Mouse (Mus musculus) E14TG2a.4 (cell line): ENCODE results near the gene Glg1.
"Not testable (repeated sequence)": the region's sequence is repeated elsewhere in the genome, so short reads cannot be mapped to it uniquely, and the experiment has no call there.

ENCODE experiments used
- H3K27me3 ChIP-seq: 2 replicates; pipeline ENCODE4 v1.6.1; 2014; ENCODE audit warnings: low read length, control low read depth; ENCODE audit not compliant: insufficient read depth
- H3K36me3 ChIP-seq: 2 replicates; pipeline ENCODE4 v1.6.1; 2014; ENCODE audit warnings: low read length, control low read depth; ENCODE audit not compliant: insufficient read depth
- H3K4me1 ChIP-seq: replicated peaks from 2 replicates; pipeline ENCODE4 v1.6.1; 2014; ENCODE audit warnings: low read depth, low read length, control low read depth
- H3K4me3 ChIP-seq: replicated peaks from 2 replicates; pipeline ENCODE4 v1.5.1; 2014; ENCODE audit warnings: mild to moderate bottlenecking, low read length
- H3K9me3 ChIP-seq: 2 replicates; pipeline ENCODE4 v1.6.1; 2014; ENCODE audit warnings: low read length, control low read depth
- CTCF ChIP-seq: conservative IDR thresholded peaks from 2 replicates; pipeline ENCODE4 v1.5.1; 2014; ENCODE audit warnings: low read length
- NANOG ChIP-seq: IDR thresholded peaks from 2 replicates; pipeline ENCODE4 v1.6.1; 2014; ENCODE audit warnings: borderline replicate concordance, low read length, mixed read lengths
- POU5F1 ChIP-seq: IDR thresholded peaks from 2 replicates; pipeline ENCODE4 v1.6.1; 2014; ENCODE audit warnings: low read length, borderline replicate concordance

Gene Glg1

GRCm38 (mm10) chr8:111298011-111298410 is 39.0 kb upstream of the Glg1 start:
- H3K4me3 ChIP-seq = 0 out of 2 replicates have a peak overlapping the region, but pooled peaks have one; percentile 95
- peaks cover 46% of the 10 kb centered on the region for H3K4me1 ChIP-seq
- H3K9me3 ChIP-seq = no peaks in the 10 kb centered on the region
- H3K27me3 ChIP-seq = no peaks in the 10 kb centered on the region
- TF ChIP-seq NANOG (no peak), CTCF (no peak), POU5F1 (no peak)
- H3K36me3 ChIP-seq = peaks cover 45% of the 10 kb centered on the region

DNA sequence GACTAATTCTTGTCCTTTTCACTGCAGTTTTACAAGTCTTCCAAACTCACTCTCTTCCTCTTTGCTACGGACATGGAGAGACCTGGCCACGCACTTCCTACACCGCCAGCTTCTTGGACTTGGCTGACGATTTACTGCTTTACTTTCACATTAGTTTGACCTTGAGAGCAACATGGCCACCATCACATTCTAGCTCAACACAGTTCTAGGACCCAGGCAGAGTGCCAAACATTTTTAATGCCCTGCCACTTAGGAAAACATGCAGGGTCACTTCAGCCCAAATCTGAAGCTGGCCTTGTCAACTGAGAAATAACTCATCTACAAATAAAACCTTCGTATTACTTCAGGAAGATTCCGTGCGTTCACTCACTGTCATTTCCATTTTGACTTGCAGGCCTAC is 32.7 kb upstream of the Glg1 start:
- Histone ChIP-seq H3K9me3 (no peaks in the 10 kb centered on the region), H3K27me3 (no peaks in the 10 kb centered on the region)
- no peak for TF ChIP-seq NANOG
- TF ChIP-seq CTCF = no peak
- TF ChIP-seq POU5F1 = no peak

DNA sequence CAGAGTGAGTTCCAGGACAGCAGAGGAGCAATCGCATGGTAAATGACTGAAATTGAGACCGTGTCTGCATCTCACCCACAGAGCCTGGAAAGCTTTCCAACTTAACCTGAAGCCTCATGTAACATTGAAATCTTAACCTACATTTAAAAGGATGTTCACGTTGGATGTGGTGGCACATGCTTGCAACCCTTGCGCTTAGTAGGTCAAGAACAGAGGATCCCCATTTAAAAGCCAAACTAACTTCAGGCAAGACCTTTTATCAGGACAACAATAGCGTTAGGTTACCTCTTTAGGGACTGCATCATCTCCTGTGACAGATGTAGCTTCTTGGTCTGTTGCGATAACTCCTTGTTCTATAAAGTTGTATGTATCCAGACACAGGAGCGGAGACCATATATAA is 31.6 kb upstream of the Glg1 start:
- Histone ChIP-seq H3K36me3 (peaks cover 97% of the 10 kb centered on the region), H3K4me1 (peaks cover 38% of the 10 kb centered on the region), H3K27me3 (no peaks in the 10 kb centered on the region), H3K4me3 (no peak overlapping the region), H3K9me3 (no peaks in the 10 kb centered on the region)
- TF ChIP-seq CTCF = no peak
- no peak for TF ChIP-seq POU5F1
- no peak for TF ChIP-seq NANOG

More for the DNA sequence above, 32.7 kb upstream of the Glg1 start:
- H3K4me1 ChIP-seq = peaks cover 42% of the 10 kb centered on the region
- H3K36me3 ChIP-seq = peaks cover 96% of the 10 kb centered on the region
- no peak overlapping the region for H3K4me3 ChIP-seq

- Histone ChIP-seq H3K4me3 (no peak overlapping the region), H3K36me3 (peaks cover 96% of the 10 kb centered on the region), H3K9me3 (no peaks in the 10 kb centered on the region), H3K27me3 (no peaks in the 10 kb centered on the region), H3K4me1 (peaks cover 40% of the 10 kb centered on the region)
- TF ChIP-seq POU5F1 = no peak
- no peak for TF ChIP-seq NANOG
- TF ChIP-seq CTCF = no peak
Observed at GRCm38 (mm10) chr8:111285603-111286002, 26.6 kb upstream of the Glg1 start.

GRCm38 (mm10) chr8:111282093-111282492 is 23.1 kb upstream of the Glg1 start:
- Histone ChIP-seq H3K36me3 (peaks cover 96% of the 10 kb centered on the region), H3K9me3 (no peaks in the 10 kb centered on the region), H3K4me3 (no peak overlapping the region), H3K27me3 (no peaks in the 10 kb centered on the region), H3K4me1 (peaks cover 32% of the 10 kb centered on the region)
- TF ChIP-seq POU5F1 (no peak), CTCF (no peak), NANOG (no peak)

DNA sequence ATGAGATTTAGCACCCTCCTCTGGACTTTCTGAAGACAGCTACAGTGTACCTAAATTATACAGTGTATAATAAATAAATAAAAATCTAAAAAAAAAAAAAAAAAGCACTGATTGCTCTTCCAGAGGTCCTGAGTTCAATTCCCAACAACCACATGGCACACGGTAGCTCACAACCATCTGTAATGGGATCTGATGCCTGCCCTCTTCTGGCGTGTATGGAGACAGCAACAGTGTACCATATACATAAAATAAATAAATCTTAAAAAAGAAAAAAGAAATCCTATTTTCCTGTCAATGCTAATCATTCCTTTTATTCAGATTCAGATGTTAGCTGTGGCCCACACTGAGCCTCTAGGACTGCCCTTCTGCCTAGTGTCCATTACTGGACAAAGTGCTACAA is 9.3 kb upstream of the Glg1 start:
- TF ChIP-seq POU5F1 (no peak), CTCF (0 out of 2 replicates have a peak, but pooled peaks have one; percentile 11)
- peaks cover 22% of the 10 kb centered on the region for H3K36me3 ChIP-seq
- no peaks in the 10 kb centered on the region for H3K4me1 ChIP-seq
- H3K9me3 ChIP-seq = no peaks in the 10 kb centered on the region
- H3K27me3 ChIP-seq = no peaks in the 10 kb centered on the region
- no peak overlapping the region for H3K4me3 ChIP-seq

DNA sequence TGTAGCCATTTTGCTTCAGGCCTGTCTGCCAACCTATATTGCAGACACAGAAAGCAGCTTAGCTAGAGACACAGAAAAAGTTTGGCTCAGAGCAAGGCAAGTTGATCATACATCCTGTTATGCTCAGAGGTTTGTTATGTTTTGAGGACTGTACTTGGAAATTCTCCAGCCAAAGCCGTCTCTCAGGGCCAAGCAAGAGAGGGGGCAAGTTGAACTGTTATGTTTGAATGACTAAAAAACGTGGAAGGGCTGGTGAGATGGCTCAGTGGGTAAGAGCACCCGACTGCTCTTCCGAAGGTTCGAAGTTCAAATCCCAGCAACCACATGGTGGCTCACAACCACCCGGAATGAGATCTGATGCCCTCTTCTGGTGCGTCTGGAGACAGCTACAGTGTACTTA is 7.1 kb upstream of the Glg1 start:
- not testable (repeated sequence) for H3K36me3 ChIP-seq, H3K4me3 ChIP-seq, H3K4me1 ChIP-seq, H3K9me3 ChIP-seq
- peaks cover 11% of the 10 kb centered on the region for H3K27me3 ChIP-seq

DNA sequence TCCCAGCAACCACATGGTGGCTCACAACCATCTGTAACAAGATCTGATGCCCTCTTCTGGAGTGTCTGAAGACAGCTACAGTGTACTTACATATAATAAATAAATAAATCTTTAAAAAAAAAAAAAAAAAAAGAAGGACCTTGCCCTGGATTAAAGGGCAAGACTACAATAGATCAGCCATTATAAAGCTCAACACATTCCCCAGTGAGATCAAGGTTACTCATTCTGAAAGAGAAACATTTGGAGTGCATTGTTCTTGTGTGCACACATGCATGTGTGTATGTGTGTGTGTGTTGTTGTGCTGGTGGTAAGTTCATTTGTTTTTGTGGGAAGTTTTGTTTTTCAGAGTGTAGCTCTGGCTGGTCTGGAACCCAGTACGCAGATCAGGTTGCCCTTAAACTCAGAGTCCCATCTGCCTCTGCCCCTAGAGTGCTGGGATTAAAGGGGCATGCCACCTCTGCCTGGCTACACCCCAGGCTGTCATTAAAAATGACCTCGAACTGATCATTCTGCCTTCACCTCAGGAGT is 5.7 kb upstream of the Glg1 start:
- H3K4me3 ChIP-seq = no peak overlapping the region
- TF ChIP-seq CTCF (no peak), POU5F1 (no peak), NANOG (no peak)
- H3K4me1 ChIP-seq = peaks cover 2% of the 10 kb centered on the region; the same call in 1 of the 2 replicates
- no peaks in the 10 kb centered on the region for H3K36me3 ChIP-seq
- peaks cover 19% of the 10 kb centered on the region for H3K27me3 ChIP-seq
- no peaks in the 10 kb centered on the region for H3K9me3 ChIP-seq

DNA sequence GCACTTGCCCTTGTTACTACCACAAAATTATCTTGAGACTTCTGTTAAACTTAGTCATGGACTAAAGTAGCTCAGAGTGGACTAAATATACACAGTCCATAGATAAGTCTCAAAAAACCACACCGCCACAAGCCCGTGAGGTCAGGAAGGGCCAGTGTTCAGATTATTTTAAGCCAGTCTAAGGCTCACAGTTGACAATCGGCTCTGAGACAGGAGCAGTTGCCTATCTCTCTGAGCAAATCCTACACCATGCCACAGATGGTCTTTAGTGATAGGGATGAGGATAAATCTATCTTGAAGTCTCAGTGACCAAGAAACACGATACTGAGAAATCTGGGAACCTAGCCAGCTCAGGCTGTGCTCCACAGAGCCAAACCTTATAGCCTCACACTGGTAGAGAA is 3.0 kb upstream of the Glg1 start:
- Histone ChIP-seq H3K4me1 (peaks cover 12% of the 10 kb centered on the region), H3K36me3 (no peaks in the 10 kb centered on the region), H3K9me3 (no peaks in the 10 kb centered on the region), H3K4me3 (no peak overlapping the region), H3K27me3 (peaks cover 20% of the 10 kb centered on the region)
- TF ChIP-seq NANOG (no peak), POU5F1 (no peak), CTCF (no peak)
